Mouse (Mus musculus) ES-E14 (cell line): ENCODE measurements at regions not wholly inside any gene's neighbourhood (a gene's known extent, or its start where the extent isn't known, plus 50 kb on each side); places are given as distances from the start of the nearest gene placed in this dataset.

Source experiments
- CHD2 ChIP-seq: IDR thresholded peaks from 2 replicates; pipeline ENCODE4 v1.6.1; 2014; ENCODE audit warnings: mild to moderate bottlenecking, low read depth, low read length, inconsistent platforms
- HCFC1 ChIP-seq: IDR thresholded peaks from 2 replicates; pipeline ENCODE4 v1.6.1; 2012; ENCODE audit warnings: low read length, inconsistent platforms, borderline replicate concordance; ENCODE audit not compliant: insufficient read depth
- MAFK ChIP-seq: IDR thresholded peaks from 2 replicates; pipeline ENCODE4 v1.6.1; 2014; ENCODE audit warnings: mild to moderate bottlenecking, low read depth, low read length, inconsistent platforms; ENCODE audit not compliant: insufficient read depth
- ZNF384 ChIP-seq: IDR thresholded peaks from 2 replicates; pipeline ENCODE4 v1.6.1; 2012; ENCODE audit warnings: low read depth, low read length, inconsistent platforms

- no peak for TF ChIP-seq MAFK
- no peak for TF ChIP-seq HCFC1
- no peak for TF ChIP-seq ZNF384
- no peak for TF ChIP-seq CHD2
These were observed 155.3 kb downstream of the Tox3 start for GRCm38 (mm10) chr8:90192856-90193255.
